Mouse (Mus musculus): ENCODE measurements around the gene Siglecf. TPM values are rescaled to one million over a fixed set of nuclear protein-coding genes. Genes with fewer than 3 reads are reported as not detected.
"Not testable (repeated sequence)": the region's sequence is repeated elsewhere in the genome, so short reads cannot be mapped to it uniquely, and the experiment has no call there.

Siglecf gene
- polyA plus RNA-seq, 1 experiment from 2014 or later = 0.25 TPM

DNA sequence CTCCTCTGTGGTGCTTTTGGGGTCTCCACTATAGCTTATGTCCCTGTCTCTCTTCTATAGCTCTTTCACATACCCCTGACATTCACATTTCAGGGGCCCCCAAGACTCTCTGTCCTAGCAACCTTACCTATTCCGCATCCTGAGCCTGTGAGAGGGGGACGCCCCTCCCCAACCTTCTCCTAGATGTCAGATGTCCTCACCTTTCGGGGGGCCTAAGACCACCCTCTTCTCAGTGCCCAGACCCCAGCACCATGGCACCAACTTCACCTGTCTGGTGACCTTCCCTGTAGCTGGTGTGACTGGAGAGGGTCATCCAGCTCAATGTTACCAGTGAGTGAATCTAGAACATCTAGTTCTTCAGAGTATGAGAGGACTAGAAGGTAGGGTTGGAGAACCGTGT lies 6.7 kb upstream of the Siglecf start:
- 76% methylated on average over 4 of the region's 4 CpGs for WGBS
- Histone ChIP-seq H3K27me3 (replicated peaks; ENCODE audit: control insufficient read depth, insufficient read depth, low read length) (no peaks in the 10 kb centered on the region), H3K9me3 (ENCODE audit: control insufficient read depth) (no peaks in the 10 kb centered on the region), H3K4me1 (replicated peaks; ENCODE audit: control insufficient read depth, insufficient read depth, low read length) (no peaks in the 10 kb centered on the region), H3K9ac (ENCODE audit: low read depth, low read length) (no peak overlapping the region), H3K36me3 (ENCODE audit: control insufficient read depth, insufficient read depth) (no peaks in the 10 kb centered on the region), H3K27ac (ENCODE audit: low read depth, low read length) (no peak overlapping the region), H3K4me2 (replicated peaks; ENCODE audit: low read depth) (no peak overlapping the region), H3K4me3 (ENCODE audit: low read depth, low read length) (no peak overlapping the region)
- TF ChIP-seq CTCF (IDR thresholded peaks at IDR 0.05; ENCODE audit: low read depth) = no peak
- no peak for ATAC-seq

GRCm38 (mm10) chr7:43346148-43346547 lies 5.0 kb upstream of the Siglecf start:
- WGBS = 65% methylated on average over 4 of the region's 4 CpGs
- Histone ChIP-seq H3K27me3 (replicated peaks; ENCODE audit: control insufficient read depth, insufficient read depth, low read length) (no peaks in the 10 kb centered on the region), H3K4me2 (replicated peaks; ENCODE audit: low read depth) (no peak overlapping the region), H3K27ac (ENCODE audit: low read depth, low read length) (no peak overlapping the region), H3K9me3 (ENCODE audit: control insufficient read depth) (no peaks in the 10 kb centered on the region), H3K9ac (ENCODE audit: low read depth, low read length) (no peak overlapping the region), H3K4me3 (ENCODE audit: low read depth, low read length) (no peak overlapping the region), H3K36me3 (ENCODE audit: control insufficient read depth, insufficient read depth) (no peaks in the 10 kb centered on the region), H3K4me1 (replicated peaks; ENCODE audit: control insufficient read depth, insufficient read depth, low read length) (no peaks in the 10 kb centered on the region)
- TF ChIP-seq CTCF (IDR thresholded peaks at IDR 0.05; ENCODE audit: low read depth) = no peak
- ATAC-seq = no peak

GRCm38 (mm10) chr7:43346571-43346970 lies 4.6 kb upstream of the Siglecf start:
- Histone ChIP-seq H3K9ac (ENCODE audit: low read depth, low read length) (no peak overlapping the region), H3K27me3 (replicated peaks; ENCODE audit: control insufficient read depth, insufficient read depth, low read length) (no peaks in the 10 kb centered on the region), H3K4me2 (replicated peaks; ENCODE audit: low read depth) (no peak overlapping the region), H3K36me3 (ENCODE audit: control insufficient read depth, insufficient read depth) (no peaks in the 10 kb centered on the region), H3K27ac (ENCODE audit: low read depth, low read length) (no peak overlapping the region), H3K4me3 (ENCODE audit: low read depth, low read length) (no peak overlapping the region), H3K9me3 (ENCODE audit: control insufficient read depth) (no peaks in the 10 kb centered on the region), H3K4me1 (replicated peaks; ENCODE audit: control insufficient read depth, insufficient read depth, low read length) (no peaks in the 10 kb centered on the region)
- TF ChIP-seq CTCF (IDR thresholded peaks at IDR 0.05; ENCODE audit: low read depth) = no peak
- no peak for ATAC-seq
- WGBS = 75% methylated on average over 1 of the region's 1 CpGs

- not testable (repeated sequence) for H3K27ac ChIP-seq (ENCODE audit: low read depth, low read length); H3K27me3 ChIP-seq (replicated peaks; ENCODE audit: control insufficient read depth, insufficient read depth, low read length); H3K4me2 ChIP-seq (replicated peaks; ENCODE audit: low read depth); H3K9ac ChIP-seq (ENCODE audit: low read depth, low read length); H3K4me3 ChIP-seq (ENCODE audit: low read depth, low read length); H3K9me3 ChIP-seq (ENCODE audit: control insufficient read depth); H3K4me1 ChIP-seq (replicated peaks; ENCODE audit: control insufficient read depth, insufficient read depth, low read length); H3K36me3 ChIP-seq (ENCODE audit: control insufficient read depth, insufficient read depth)
- peak; percentile 50; the same call in 1 of the 2 replicates for ATAC-seq
- TF ChIP-seq CTCF (IDR thresholded peaks at IDR 0.05; ENCODE audit: low read depth) = peak; percentile 56
- WGBS = 56% methylated on average over 5 of the region's 5 CpGs
Measured at GRCm38 (mm10) chr7:43349623-43350022, 1.5 kb upstream of the Siglecf start.

DNA sequence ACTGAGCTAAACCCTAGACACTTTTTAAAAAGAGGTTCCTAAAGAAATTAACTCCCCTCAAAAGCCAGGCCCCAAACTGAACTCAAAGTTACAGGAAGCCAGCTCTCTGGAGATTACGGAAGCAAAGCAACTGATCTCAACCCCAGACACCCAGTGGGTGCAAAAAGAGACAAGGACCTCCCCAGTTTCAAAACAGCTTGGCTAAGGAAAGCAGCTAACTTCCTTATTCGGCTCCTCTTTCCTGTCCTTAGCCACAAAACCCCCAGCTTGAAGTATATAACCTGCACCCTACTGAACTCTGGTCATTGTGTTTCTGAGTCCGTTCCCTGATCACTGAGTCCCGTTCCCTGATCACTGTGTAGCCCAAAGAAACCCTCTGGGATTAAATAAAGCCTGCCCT lies 2.0 kb downstream of the Siglecf start:
- Histone ChIP-seq H3K27me3 (replicated peaks; ENCODE audit: control insufficient read depth, insufficient read depth, low read length) (no peaks in the 10 kb centered on the region), H3K4me1 (replicated peaks; ENCODE audit: control insufficient read depth, insufficient read depth, low read length) (no peaks in the 10 kb centered on the region), H3K36me3 (ENCODE audit: control insufficient read depth, insufficient read depth) (no peaks in the 10 kb centered on the region), H3K9ac (ENCODE audit: low read depth, low read length) (no peak overlapping the region), H3K4me3 (ENCODE audit: low read depth, low read length) (no peak overlapping the region), H3K4me2 (replicated peaks; ENCODE audit: low read depth) (no peak overlapping the region), H3K9me3 (ENCODE audit: control insufficient read depth) (no peaks in the 10 kb centered on the region), H3K27ac (ENCODE audit: low read depth, low read length) (no peak overlapping the region)
- 67% methylated on average over 4 of the region's 4 CpGs for WGBS
- no peak for ATAC-seq
- no peak for TF ChIP-seq CTCF (IDR thresholded peaks at IDR 0.05; ENCODE audit: low read depth)

GRCm38 (mm10) chr7:43353758-43354157 lies 2.6 kb downstream of the Siglecf start:
- Histone ChIP-seq H3K9me3 (ENCODE audit: control insufficient read depth) (no peaks in the 10 kb centered on the region), H3K27ac (ENCODE audit: low read depth, low read length) (no peak overlapping the region), H3K4me3 (ENCODE audit: low read depth, low read length) (no peak overlapping the region), H3K4me1 (replicated peaks; ENCODE audit: control insufficient read depth, insufficient read depth, low read length) (no peaks in the 10 kb centered on the region), H3K4me2 (replicated peaks; ENCODE audit: low read depth) (no peak overlapping the region), H3K36me3 (ENCODE audit: control insufficient read depth, insufficient read depth) (no peaks in the 10 kb centered on the region), H3K27me3 (replicated peaks; ENCODE audit: control insufficient read depth, insufficient read depth, low read length) (no peaks in the 10 kb centered on the region), H3K9ac (ENCODE audit: low read depth, low read length) (no peak overlapping the region)
- 46% methylated on average over 4 of the region's 4 CpGs for WGBS
- TF ChIP-seq CTCF (IDR thresholded peaks at IDR 0.05; ENCODE audit: low read depth) = no peak
- 0 out of 2 replicates have a peak, but pooled peaks have one; percentile 48 for ATAC-seq

Measured in intestine, postnatal 0 days (tissue).